ENCODE assay signal across 8 mouse cellular contexts in genomic region chr2:138257692-138258315, GRCm38 (mm10). TPM values are rescaled to one million over a fixed set of nuclear protein-coding genes. Genes with fewer than 3 reads are reported as not detected.
DNase-seq lines count a peak whose midpoint lies in the region; ATAC-seq lines count a peak whose summit lies in the region.

No protein-coding gene starts in this region.

- peak overlapping the region; percentile 98 for H3K27ac ChIP-seq in intestine, embryonic 15.5 days
- H3K27ac ChIP-seq in liver, embryonic 16.5 days (ENCODE audit: low read length), result no peak overlapping the region
- no peak overlapping the region for H3K27ac ChIP-seq in neural tube, embryonic 12.5 days

- peaks cover 15% of the 10 kb centered on the region for H3K4me1 ChIP-seq in intestine, embryonic 15.5 days (replicated peaks)
- no peaks in the 10 kb centered on the region; the same call in 1 of the 2 replicates for H3K4me1 ChIP-seq in liver, embryonic 16.5 days (ENCODE audit: control insufficient read depth, low read depth, low read length)
- H3K4me1 ChIP-seq in neural tube, embryonic 12.5 days, result peaks cover 8% of the 10 kb centered on the region; the same call in 1 of the 2 replicates

- peak; percentile 29 for ATAC-seq in intestine, embryonic 15.5 days
- no peak for ATAC-seq in liver, embryonic 16.5 days (ENCODE audit: low read depth)
- peak; percentile 26; the same call in 1 of the 2 replicates for ATAC-seq in neural tube, embryonic 12.5 days (ENCODE audit: low FRiP score, low read depth)

- intact Hi-C loops in heart, postnatal 25 days (cut with DNase I), result loop anchor here (1.0 kb wide), 1 partner anchor 21 kb away; no protein-coding TSS in a partner anchor

- H3K4me2 ChIP-seq in intestine, embryonic 15.5 days (replicated peaks), result peak overlapping the region; percentile 64
- H3K4me2 ChIP-seq in liver, embryonic 16.5 days (ENCODE audit: low read depth, low read length), result peak overlapping the region; percentile 39
- peak overlapping the region; percentile 76 for H3K4me2 ChIP-seq in neural tube, embryonic 12.5 days (replicated peaks)

- H3K9me3 ChIP-seq in intestine, embryonic 15.5 days, result no peaks in the 10 kb centered on the region
- no peaks in the 10 kb centered on the region for H3K9me3 ChIP-seq in liver, embryonic 16.5 days (replicated peaks; ENCODE audit: control insufficient read depth, low read length)
- no peaks in the 10 kb centered on the region for H3K9me3 ChIP-seq in neural tube, embryonic 12.5 days

- WGBS in intestine, embryonic 15.5 days, result 0% methylated on average over 10 of the region's 10 CpGs
- WGBS in liver, embryonic 16.5 days (ENCODE audit: insufficient replicate concordance), result under 1% methylated on average over 10 of the region's 10 CpGs
- WGBS in neural tube, embryonic 12.5 days, result 0% methylated on average over 10 of the region's 10 CpGs

- H3K36me3 ChIP-seq in intestine, embryonic 15.5 days, result no peaks in the 10 kb centered on the region
- no peaks in the 10 kb centered on the region for H3K36me3 ChIP-seq in liver, embryonic 16.5 days (ENCODE audit: control insufficient read depth, insufficient read depth)
- H3K36me3 ChIP-seq in neural tube, embryonic 12.5 days, result no peaks in the 10 kb centered on the region

- H3K9ac ChIP-seq in intestine, embryonic 15.5 days, result peak overlapping the region; percentile 96
- no peak overlapping the region for H3K9ac ChIP-seq in liver, embryonic 16.5 days (ENCODE audit: low read depth, low read length)
- H3K9ac ChIP-seq in neural tube, embryonic 12.5 days, result peak overlapping the region; percentile 94

- peak overlapping the region; percentile 93 for H3K4me3 ChIP-seq in intestine, embryonic 15.5 days (replicated peaks)
- peak overlapping the region; percentile 70 for H3K4me3 ChIP-seq in liver, embryonic 16.5 days (ENCODE audit: low read depth, low read length)
- peak overlapping the region; percentile 92 for H3K4me3 ChIP-seq in neural tube, embryonic 12.5 days

- peak; percentile 95 for DNase-seq in heart, adult 11 months
- no peak for DNase-seq in heart, postnatal 25 days (ENCODE audit: low spot score)
- peak; percentile 66 for DNase-seq in brain, embryonic 18.5 days (ENCODE audit: low read depth, low spot score)
- DNase-seq in forelimb bud, embryonic 11.5 days (ENCODE audit: low read depth, low spot score), result peak; percentile 80
- no peak for DNase-seq in urinary bladder, postnatal 10 days (ENCODE audit: low spot score)

- no peaks in the 10 kb centered on the region for H3K27me3 ChIP-seq in intestine, embryonic 15.5 days (replicated peaks)
- H3K27me3 ChIP-seq in liver, embryonic 16.5 days (ENCODE audit: control insufficient read depth, insufficient read depth, low read depth, low read length), result no peaks in the 10 kb centered on the region
- no peaks in the 10 kb centered on the region for H3K27me3 ChIP-seq in neural tube, embryonic 12.5 days (replicated peaks)

RNA-seq across cellular contexts. Expression of gene Btbd3, which starts 1.4 kb away (rescaled TPM):
- 10 to 100 TPM; 16.2 to 18.6 TPM for total RNA-seq in heart, postnatal 25 days (2021)
- 18.2 and 21.6 TPM in 2 replicates for polyA plus RNA-seq in intestine, embryonic 15.5 days (2015; fragmentation: Nextera tagmentation; extraction: Ambion mirVana)
- 1.6 and 1.9 TPM in 2 replicates for polyA plus RNA-seq in liver, embryonic 16.5 days (2015; fragmentation: Nextera tagmentation; extraction: Ambion mirVana)
- 16.3 and 17.0 TPM in 2 replicates for polyA plus RNA-seq in neural tube, embryonic 12.5 days (2016; fragmentation: Nextera tagmentation; extraction: Ambion mirVana)

Comparison
In these comparisons a context has a peak if more than half of its experiments do, and no peak if none do; other contexts are left out.
1. DNase-seq: peak in heart, adult 11 months (single experiment), brain, embryonic 18.5 days (single experiment) and forelimb bud, embryonic 11.5 days (single experiment); none in heart, postnatal 25 days (single experiment) and urinary bladder, postnatal 10 days (single experiment).
2. Peak in every context shown above with its lines, with median percentiles within 50 percentile points of each other: H3K4me2 ChIP-seq and H3K4me3 ChIP-seq.